Mouse (Mus musculus) kidney, postnatal 0 days (tissue): Measurements from ENCODE around the gene Shc3. TPM values are rescaled to one million over a fixed set of nuclear protein-coding genes. Genes with fewer than 3 reads are reported as not detected.

Experiments
- ATAC-seq: fragments of 200-750 bp; cut with Nextera tagmentation; replicated peaks from 2 replicates; pipeline ENCODE4 v1.8.0; 2017; ENCODE audit warnings: low read depth, moderate number of reproducible peaks, moderate TSS enrichment, moderate library complexity; ENCODE audit not compliant: low FRiP score
- DNase-seq: peaks from one replicate; pipeline ENCODE4 v3.0.0-alpha.2; 2016; ENCODE audit warnings: low spot score
- H3K27ac ChIP-seq: fragments of 300-500 bp; sonication (generic); 2 replicates; pipeline ENCODE4 v1.5.1; 2014; ENCODE audit warnings: mild to moderate bottlenecking
- H3K27me3 ChIP-seq: fragments of 300-500 bp; sonication (generic); 2 replicates; pipeline ENCODE4 v1.6.1; 2014; ENCODE audit warnings: low read length, mixed read lengths; ENCODE audit not compliant: insufficient read depth
- H3K36me3 ChIP-seq: fragments of 300-500 bp; sonication (generic); 2 replicates; pipeline ENCODE4 v1.6.1; 2014; ENCODE audit warnings: low read length, mixed read lengths; ENCODE audit not compliant: insufficient read depth
- H3K4me1 ChIP-seq: fragments of 300-500 bp; sonication (generic); replicated peaks from 2 replicates; pipeline ENCODE4 v1.6.1; 2014; ENCODE audit warnings: antibody characterized with exemption, low read length, mixed read lengths; ENCODE audit not compliant: insufficient read depth
- H3K4me2 ChIP-seq: fragments of 300-500 bp; sonication (generic); 2 replicates; pipeline ENCODE4 v1.6.1; 2014; ENCODE audit warnings: mild to moderate bottlenecking, low read length, moderate library complexity, mixed read lengths
- H3K4me3 ChIP-seq: fragments of 300-500 bp; sonication (generic); replicated peaks from 2 replicates; pipeline ENCODE4 v1.5.1; 2014; ENCODE audit warnings: low read depth, low read length
- H3K9ac ChIP-seq: fragments of 300-500 bp; sonication (generic); 2 replicates; pipeline ENCODE4 v1.6.1; 2014; ENCODE audit warnings: low read depth, low read length
- H3K9me3 ChIP-seq: fragments of 300-500 bp; sonication (generic); replicated peaks from 2 replicates; pipeline ENCODE4 v1.6.1; 2016; ENCODE audit warnings: low read length, inconsistent platforms, mixed read lengths
- CTCF ChIP-seq: IDR thresholded peaks from 2 replicates; pipeline ENCODE4 v1.5.1; 2016; ENCODE audit warnings: antibody characterized with exemption, low read depth, mild to moderate bottlenecking, moderate library complexity
- WGBS: fragments of 180-500 bp; shearing (Covaris S2); extraction: QIAGEN DNeasy Blood & Tissue Kit; methylation state at CpG from one replicate; pipeline ENCODE4 v1.1.7; 2014; 5-methylcytosine and 5-hydroxymethylcytosine counted together
- polyA plus RNA-seq: library from polyadenylated mRNA; unstranded; fragments of >200 nt; fragmentation: Nextera tagmentation; extraction: Ambion mirVana; gene quantifications from 2 replicates; pipeline ENCODE4 v1.2.1, GENCODE M21; 2015

Gene Shc3
- polyA plus RNA-seq, 1 experiment from 2014 or later = 0.34 TPM

DNA sequence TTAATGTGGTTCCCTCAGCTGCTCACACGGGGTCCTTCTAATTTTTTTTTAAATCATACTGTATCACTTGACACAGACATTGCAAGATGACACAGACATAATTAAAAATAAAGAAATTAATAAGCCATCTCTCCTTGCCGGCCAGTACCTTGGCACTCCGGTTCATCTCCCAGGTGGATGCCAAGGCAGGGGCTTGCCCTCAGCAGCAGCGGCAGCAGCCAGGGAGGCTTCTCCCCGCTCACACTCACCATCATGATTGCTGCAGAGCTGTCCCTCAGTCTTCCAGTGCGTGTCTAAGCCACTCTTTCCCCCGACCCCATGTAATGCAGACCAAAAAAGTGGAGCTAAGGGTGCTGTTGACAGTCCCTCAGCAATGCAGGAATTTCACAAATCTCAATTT lies 33.9 kb downstream of the Shc3 start:
- Histone ChIP-seq H3K9me3 (no peaks in the 10 kb centered on the region), H3K4me2 (no peak overlapping the region), H3K27ac (no peak overlapping the region), H3K9ac (no peak overlapping the region), H3K4me1 (no peaks in the 10 kb centered on the region), H3K36me3 (no peaks in the 10 kb centered on the region), H3K4me3 (no peak overlapping the region), H3K27me3 (no peaks in the 10 kb centered on the region)
- no peak for TF ChIP-seq CTCF
- no peak for ATAC-seq
- WGBS = 89% methylated on average over 7 of the region's 7 CpGs
- no peak for DNase-seq

DNA sequence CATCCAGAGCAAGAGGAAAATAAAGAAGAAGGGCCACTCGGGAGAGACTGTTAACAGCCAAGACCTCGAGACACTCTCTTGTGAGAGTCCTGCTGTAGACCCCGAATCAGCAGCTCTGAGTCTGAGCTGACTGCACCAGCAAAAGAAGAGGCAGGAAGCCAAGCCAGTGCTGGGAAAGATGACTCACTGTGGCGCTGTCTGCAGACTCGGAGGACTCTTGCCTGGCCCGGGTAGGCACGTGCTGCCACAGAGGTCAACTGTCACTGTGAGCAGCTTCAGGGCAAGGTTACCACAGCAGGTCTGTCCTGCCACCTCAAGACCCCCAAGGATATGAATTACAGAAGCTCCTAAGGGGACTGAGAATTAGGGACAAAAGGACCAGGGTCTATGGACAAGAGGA lies 42.7 kb downstream of the Shc3 start:
- DNase-seq (no peak), ATAC-seq (no peak)
- no peaks in the 10 kb centered on the region for H3K9me3 ChIP-seq

DNA sequence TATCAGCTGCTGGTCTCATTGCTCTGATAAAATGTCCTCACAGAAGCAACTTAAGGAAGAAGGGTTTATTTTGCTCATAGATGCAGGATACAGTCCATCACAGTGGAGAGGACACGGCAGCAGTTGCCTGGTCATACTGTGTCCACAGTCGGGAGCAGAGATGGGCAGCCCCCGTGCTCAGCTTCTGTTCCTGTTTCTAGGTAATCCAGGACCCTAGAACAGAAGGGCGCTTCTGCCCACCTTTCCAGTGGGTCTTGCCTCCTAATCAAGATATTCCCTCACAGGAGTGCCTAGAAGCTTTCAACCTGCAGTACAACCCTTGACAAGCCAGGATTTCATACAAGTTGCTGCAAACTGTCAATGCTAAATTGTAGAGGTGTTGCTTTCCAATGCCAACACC lies 44.9 kb downstream of the Shc3 start:
- no peak for TF ChIP-seq CTCF
- Histone ChIP-seq H3K27ac (no peak overlapping the region), H3K4me2 (no peak overlapping the region), H3K4me1 (no peaks in the 10 kb centered on the region), H3K4me3 (no peak overlapping the region), H3K9ac (no peak overlapping the region), H3K9me3 (no peaks in the 10 kb centered on the region), H3K27me3 (no peaks in the 10 kb centered on the region), H3K36me3 (no peaks in the 10 kb centered on the region)
- no peak for DNase-seq
- 88% methylated on average over 4 of the region's 4 CpGs for WGBS
- ATAC-seq = no peak

More for the DNA sequence above, 42.7 kb downstream of the Shc3 start:
- WGBS = 38% methylated on average over 7 of the region's 7 CpGs
- no peak overlapping the region for H3K4me2 ChIP-seq
- no peak overlapping the region for H3K9ac ChIP-seq
- no peak overlapping the region for H3K4me3 ChIP-seq
- no peaks in the 10 kb centered on the region for H3K36me3 ChIP-seq
- no peaks in the 10 kb centered on the region for H3K4me1 ChIP-seq
- TF ChIP-seq CTCF = no peak
- no peak overlapping the region for H3K27ac ChIP-seq
- no peaks in the 10 kb centered on the region for H3K27me3 ChIP-seq

GRCm38 (mm10) chr13:51523311-51523710 lies 45.9 kb downstream of the Shc3 start:
- no peaks in the 10 kb centered on the region for H3K4me1 ChIP-seq
- H3K4me3 ChIP-seq = no peak overlapping the region
- WGBS = 95% methylated on average over 10 of the region's 10 CpGs
- H3K27ac ChIP-seq = no peak overlapping the region
- TF ChIP-seq CTCF = no peak
- no peak overlapping the region for H3K4me2 ChIP-seq
- no peaks in the 10 kb centered on the region for H3K36me3 ChIP-seq
- H3K9ac ChIP-seq = no peak overlapping the region
- ATAC-seq (no peak), DNase-seq (no peak)
- no peaks in the 10 kb centered on the region for H3K27me3 ChIP-seq
- H3K9me3 ChIP-seq = no peaks in the 10 kb centered on the region

DNA sequence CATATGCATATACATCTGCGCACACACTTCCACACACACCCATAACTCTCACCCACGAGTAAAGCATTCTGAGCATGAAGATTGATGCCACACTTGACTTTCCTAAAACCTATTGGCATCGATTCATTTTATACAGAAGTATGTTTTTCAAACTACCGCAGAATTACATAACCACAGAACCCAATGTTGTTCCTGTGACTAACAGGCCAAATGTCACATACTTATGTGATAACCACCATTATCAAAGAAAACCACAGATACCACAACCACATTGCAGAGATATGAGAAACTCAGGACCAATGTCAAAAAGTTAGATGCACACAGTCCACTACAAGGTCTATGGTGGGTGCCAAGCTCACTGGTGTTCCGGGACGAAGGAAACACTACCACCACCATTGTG lies 50.3 kb downstream of the Shc3 start:
- Histone ChIP-seq H3K4me1 (no peaks in the 10 kb centered on the region), H3K4me3 (no peak overlapping the region), H3K27me3 (no peaks in the 10 kb centered on the region), H3K4me2 (no peak overlapping the region), H3K9me3 (no peaks in the 10 kb centered on the region), H3K27ac (no peak overlapping the region), H3K36me3 (no peaks in the 10 kb centered on the region), H3K9ac (no peak overlapping the region)
- DNase-seq (no peak), ATAC-seq (no peak)
- 91% methylated on average over 6 of the region's 6 CpGs for WGBS
- no peak for TF ChIP-seq CTCF

- WGBS = 68% methylated on average over 4 of the region's 4 CpGs
- Histone ChIP-seq H3K27me3 (no peaks in the 10 kb centered on the region), H3K27ac (no peak overlapping the region), H3K4me3 (no peak overlapping the region), H3K9ac (no peak overlapping the region), H3K9me3 (no peaks in the 10 kb centered on the region), H3K36me3 (no peaks in the 10 kb centered on the region), H3K4me2 (no peak overlapping the region), H3K4me1 (no peaks in the 10 kb centered on the region)
- DNase-seq = no peak
- TF ChIP-seq CTCF = no peak
- ATAC-seq = no peak
Measured at GRCm38 (mm10) chr13:51517943-51518342, 51.3 kb downstream of the Shc3 start.

DNA sequence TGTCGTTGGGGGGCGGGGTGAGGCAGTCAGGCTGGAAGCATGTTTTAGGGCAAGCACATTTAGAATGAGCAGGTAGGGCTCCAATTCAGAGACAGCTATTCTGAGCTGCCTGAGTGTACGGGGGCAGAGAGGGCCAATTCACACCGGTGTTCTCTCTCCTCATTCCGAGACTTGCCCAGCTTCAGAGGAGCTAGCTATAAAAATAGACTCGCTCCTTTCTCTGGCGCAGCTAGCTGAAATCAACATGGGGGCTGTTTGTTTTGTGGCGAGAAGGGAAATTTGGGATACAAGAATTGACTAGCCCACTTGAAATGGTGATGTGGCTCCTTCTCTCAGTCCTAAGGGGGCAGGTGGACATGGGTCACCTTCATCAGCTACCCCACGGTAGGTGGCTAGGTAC lies 60.4 kb downstream of the Shc3 start:
- DNase-seq (no peak), ATAC-seq (no peak)
- Histone ChIP-seq H3K36me3 (no peaks in the 10 kb centered on the region), H3K4me2 (no peak overlapping the region), H3K9me3 (no peaks in the 10 kb centered on the region), H3K4me1 (no peaks in the 10 kb centered on the region), H3K27ac (no peak overlapping the region), H3K9ac (no peak overlapping the region), H3K4me3 (no peak overlapping the region), H3K27me3 (no peaks in the 10 kb centered on the region)
- TF ChIP-seq CTCF = no peak
- 73% methylated on average over 9 of the region's 9 CpGs for WGBS
